Mouse (Mus musculus): ENCODE results near the gene Stab1.
A peak's percentile ranks its signal among the peaks of the same experiment; 100 is the strongest.

The Stab1 gene

GRCm38 (mm10) chr14:31194441-31194840, 26.0 kb upstream of the Stab1 start:
- no peak for DNase-seq

GRCm38 (mm10) chr14:31193791-31194190, 25.4 kb upstream of the Stab1 start:
- no peak for DNase-seq

- DNase-seq = peak; percentile 56 to 70
Measured at GRCm38 (mm10) chr14:31191936-31192335, 23.5 kb upstream of the Stab1 start.

- DNase-seq = no peak
Measured at GRCm38 (mm10) chr14:31189348-31189747, 20.9 kb upstream of the Stab1 start.

- DNase-seq = peak; percentile 60 to 74
Measured at GRCm38 (mm10) chr14:31188771-31189181, 20.3 kb upstream of the Stab1 start.

- DNase-seq = peak; percentile 79 to 83
Measured at GRCm38 (mm10) chr14:31186656-31187055, 18.2 kb upstream of the Stab1 start.

DNA sequence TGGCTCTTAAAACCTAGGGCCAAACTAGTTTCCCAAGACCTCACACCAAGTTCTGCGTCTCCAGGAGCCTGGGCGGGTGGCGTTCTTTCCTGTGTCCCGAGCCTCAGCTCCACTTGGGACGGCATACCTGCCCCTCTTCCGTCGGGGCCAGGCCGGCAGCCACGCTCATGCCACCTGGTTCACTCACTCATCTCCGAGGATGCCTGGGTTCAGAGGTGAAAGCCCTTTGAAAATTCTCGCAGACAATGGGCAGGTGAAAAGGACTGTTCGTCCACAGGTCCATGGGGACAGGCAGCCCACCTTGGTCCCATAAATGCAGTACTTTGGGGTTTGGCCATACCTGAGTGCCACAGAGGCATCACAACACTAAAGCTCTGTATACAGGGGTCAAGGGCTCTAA, 15.8 kb upstream of the Stab1 start:
- DNase-seq = no peak

GRCm38 (mm10) chr14:31183541-31183940, 15.1 kb upstream of the Stab1 start:
- no peak for DNase-seq

- peak in 1 of 2 experiments; percentile 60 for DNase-seq
Measured at GRCm38 (mm10) chr14:31182786-31183290, 14.4 kb upstream of the Stab1 start.

GRCm38 (mm10) chr14:31181512-31181911, 13.1 kb upstream of the Stab1 start:
- no peak for DNase-seq

DNA sequence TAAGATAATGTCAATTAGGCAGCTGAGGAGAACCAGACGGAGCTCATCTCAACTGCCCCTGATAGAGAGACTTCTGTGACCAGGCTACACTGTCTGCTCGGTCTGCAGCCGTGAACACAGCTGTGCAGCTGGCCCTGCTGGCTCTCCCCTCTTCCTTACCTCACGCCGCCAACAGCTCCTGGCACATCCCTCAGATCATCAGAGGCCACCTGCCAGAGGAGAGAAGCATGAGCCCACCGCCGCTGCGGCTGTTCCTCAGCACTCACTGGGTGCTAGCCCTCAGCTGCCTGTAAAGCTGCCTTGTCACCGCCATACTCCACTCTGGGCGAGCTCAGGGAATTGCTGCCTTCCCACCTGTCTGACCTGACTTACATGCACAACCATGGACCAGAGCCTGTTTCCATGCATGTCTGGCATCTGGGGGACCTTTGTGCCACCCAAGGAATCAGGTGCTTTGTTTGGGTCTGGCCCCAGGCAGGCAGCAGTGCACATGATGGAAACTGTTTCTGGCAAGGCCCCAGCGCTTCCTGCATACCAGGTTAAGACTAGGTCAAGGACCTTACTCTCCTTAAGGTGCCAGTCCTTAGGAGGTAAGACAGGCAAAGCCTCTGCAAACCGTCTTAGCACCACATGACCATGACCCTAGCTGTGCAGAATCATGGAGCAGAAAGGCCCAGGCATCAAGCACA, 11.4 kb upstream of the Stab1 start:
- peak in 1 of 2 experiments; percentile 33 for DNase-seq

DNA sequence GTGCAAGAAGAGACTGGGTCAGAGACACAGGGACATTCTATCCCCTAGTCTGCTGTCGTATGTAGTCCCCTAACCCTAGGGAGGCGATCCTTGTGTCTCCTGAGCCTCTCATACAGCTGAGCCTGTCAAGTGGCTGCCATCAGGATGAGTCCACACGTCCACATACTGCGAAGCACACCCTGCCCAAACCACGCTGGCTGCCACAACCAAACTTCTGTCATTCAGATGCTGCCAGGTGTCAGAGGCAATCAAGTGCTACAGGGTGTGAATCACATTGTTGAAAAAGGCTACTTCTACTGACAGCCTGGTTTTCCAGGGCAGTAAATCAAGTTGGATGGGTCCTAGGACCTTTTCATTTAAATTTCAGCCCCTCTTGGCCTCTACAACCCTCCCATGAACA, 9.3 kb upstream of the Stab1 start:
- DNase-seq = no peak

GRCm38 (mm10) chr14:31177287-31177686, 8.8 kb upstream of the Stab1 start:
- no peak for DNase-seq

GRCm38 (mm10) chr14:31173537-31173936, 5.1 kb upstream of the Stab1 start:
- no peak for DNase-seq

DNA sequence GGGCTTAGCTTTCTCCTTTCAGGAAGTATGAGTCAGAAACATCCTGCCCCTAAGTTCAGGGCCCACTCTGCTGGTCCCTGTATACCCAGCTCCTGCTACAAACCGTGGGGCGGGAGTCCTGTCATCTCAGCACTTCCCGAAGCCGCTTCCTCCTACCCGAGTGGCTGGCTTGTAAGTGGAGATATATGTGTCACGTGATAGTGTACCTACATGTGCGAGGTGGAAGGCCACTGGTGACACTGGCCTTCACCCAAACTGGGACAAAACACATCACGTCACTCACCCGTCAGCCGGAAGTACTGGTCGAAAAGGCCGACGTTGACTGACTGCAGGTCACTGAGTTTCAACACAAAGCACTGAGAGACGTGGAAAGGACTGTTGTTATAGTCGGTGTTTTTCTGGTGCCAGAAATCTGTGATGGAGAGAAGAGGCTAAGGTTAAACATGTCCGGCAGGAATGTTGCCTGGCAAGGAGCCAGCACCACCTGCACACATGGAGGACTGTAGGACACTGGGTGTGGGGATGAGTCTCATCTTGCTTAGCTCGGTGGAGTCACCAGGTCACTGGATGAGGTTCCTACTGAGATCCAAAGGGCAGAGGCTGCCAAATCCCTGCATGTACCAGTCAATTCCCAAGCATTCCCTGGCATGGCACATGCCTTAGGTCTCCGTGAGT, 4.5 kb upstream of the Stab1 start:
- no peak for DNase-seq

GRCm38 (mm10) chr14:31171821-31172220, 3.4 kb upstream of the Stab1 start:
- no peak for DNase-seq

GRCm38 (mm10) chr14:31171386-31171785, 2.9 kb upstream of the Stab1 start:
- no peak for DNase-seq

DNA sequence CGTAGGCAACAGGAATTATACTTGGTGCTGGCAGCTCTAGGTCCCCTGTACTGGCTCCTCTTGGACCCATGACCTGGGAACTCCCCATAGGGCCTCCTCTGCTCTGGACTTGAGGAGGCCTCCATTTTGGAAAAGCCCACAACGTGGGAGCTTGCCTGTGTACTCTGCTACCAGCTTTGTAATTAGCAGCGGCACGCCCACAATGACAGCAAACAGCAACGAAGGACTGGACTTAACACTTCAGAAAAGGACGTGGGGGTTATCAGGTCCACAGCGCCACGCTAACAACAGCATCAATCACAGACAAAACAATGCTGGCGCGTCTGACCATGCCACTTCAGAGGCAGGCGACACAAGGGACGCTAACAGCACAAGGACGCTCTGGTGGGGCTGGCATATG, 2.5 kb upstream of the Stab1 start:
- no peak for DNase-seq

DNA sequence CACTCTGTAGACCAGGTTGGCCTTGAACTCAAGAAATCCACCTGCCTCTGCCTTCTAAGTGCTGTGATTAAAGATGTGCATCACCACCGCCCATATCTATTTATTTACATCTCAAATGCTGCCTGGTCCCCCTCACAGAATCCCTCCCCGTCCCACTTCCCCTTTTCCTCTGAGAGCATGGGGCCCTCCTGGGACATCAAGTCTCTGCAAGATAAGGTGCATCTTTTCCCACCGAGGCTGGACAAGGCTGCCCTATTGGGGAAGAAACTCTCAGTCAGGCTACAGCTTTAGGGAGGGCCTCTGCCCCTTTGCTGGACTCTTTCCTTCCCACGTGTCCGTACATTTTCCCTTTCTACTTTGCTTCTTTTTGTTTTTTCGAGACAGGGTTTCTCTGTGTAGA, 1.1 kb upstream of the Stab1 start:
- DNase-seq = no peak

GRCm38 (mm10) chr14:31166827-31167226, 1.6 kb downstream of the Stab1 start:
- DNase-seq = no peak

DNA sequence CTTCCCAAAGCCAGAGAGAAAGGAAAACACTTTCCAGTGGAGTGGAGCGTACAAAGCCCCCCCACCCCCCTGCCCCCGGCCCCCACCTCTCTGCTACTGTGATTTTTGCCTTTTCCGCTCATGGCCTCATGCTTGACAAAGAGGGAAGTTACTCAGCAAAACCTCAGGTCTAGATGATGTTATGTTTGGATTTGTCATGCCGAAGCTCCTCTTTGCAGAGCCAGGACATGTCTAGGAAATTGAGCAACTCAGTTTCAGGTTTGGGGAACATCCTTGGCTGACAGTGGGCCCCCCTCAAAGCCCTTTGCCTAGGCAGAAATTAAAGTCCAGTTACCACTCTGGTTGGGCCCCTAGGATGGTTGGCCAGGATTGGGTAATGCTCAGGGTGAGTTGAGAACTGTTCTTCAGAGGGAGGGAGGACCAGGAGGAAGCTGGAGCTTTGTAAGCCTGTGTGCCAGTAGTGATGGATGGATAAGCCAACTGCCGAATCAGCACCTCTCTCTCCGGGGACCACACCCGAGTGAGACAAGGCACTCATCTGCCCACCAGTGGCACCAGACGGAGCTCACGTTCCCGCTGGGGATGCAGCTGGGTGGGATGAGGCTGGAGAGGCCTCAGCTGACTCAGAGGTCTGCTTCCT, 2.3 kb downstream of the Stab1 start:
- DNase-seq = peak; percentile 45 to 59

GRCm38 (mm10) chr14:31165458-31165857, 3.0 kb downstream of the Stab1 start:
- no peak for DNase-seq

GRCm38 (mm10) chr14:31165010-31165409, 3.4 kb downstream of the Stab1 start:
- no peak for DNase-seq

DNA sequence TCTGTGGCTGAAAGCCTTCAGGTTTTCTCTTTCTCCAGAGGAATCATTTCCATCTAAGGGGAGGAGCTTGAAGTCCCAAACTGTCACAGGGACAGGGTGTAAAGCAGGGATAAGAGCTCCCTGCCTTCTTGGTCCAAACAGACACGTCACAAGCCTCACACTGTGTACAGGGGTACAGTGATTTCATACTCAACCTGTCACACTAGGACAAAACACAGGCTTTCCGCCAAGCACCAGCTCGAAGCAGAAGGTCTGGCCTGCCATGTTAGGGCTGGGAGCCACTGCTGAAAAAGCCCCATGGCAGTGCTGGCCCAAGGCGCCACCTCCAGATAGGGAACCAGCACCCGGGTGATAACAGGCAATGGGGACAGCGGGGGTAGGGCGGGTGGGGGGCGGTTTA, 4.4 kb downstream of the Stab1 start:
- no peak for DNase-seq

Measured in lung, adult 18-20 months (tissue).